Mouse (Mus musculus): ENCODE measurements at regions not wholly inside any gene's neighbourhood (a gene's known extent, or its start where the extent isn't known, plus 50 kb on each side); places are given as distances from the start of the nearest gene placed in this dataset.
A peak's percentile ranks its signal among the peaks of the same experiment; 100 is the strongest.

DNA sequence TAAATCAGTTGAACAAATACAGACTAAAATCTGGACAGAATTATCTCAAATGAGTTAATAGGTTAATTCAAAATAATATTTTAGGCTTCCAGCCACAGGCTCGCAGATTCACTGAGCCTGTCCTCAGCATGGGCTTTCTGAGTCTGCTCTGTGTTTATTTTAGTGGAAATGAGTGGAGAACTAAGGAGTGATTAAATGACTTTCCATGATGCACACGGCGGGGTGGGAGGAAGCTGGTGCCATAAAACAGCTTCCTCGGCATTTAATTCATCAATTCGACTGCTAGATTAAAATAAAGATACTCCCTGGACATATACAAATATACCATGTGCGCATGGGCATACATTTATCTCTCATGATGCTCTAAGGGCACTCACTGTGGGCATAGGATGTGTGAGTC is 104.4 kb upstream of the Arglu1 start:
- Histone ChIP-seq H3K4me3 (no peak overlapping the region), H3K27ac (no peak overlapping the region)

GRCm38 (mm10) chr8:8779931-8780330 is 89.6 kb upstream of the Arglu1 start:
- no peak overlapping the region for H3K4me3 ChIP-seq
- no peak overlapping the region for H3K27ac ChIP-seq
- DNase-seq (ENCODE audit: low spot score in 2 of 2): no peak
- TF ChIP-seq CTCF (conservative IDR thresholded peaks at IDR 0.05): no peak

More for the DNA sequence above, 104.4 kb upstream of the Arglu1 start:
- TF ChIP-seq CTCF (conservative IDR thresholded peaks at IDR 0.05): no peak
- DNase-seq (ENCODE audit: low spot score in 2 of 2): no peak

GRCm38 (mm10) chr8:8774496-8775015 is 84.2 kb upstream of the Arglu1 start:
- no peak for TF ChIP-seq CTCF (conservative IDR thresholded peaks at IDR 0.05)
- Histone ChIP-seq H3K27ac (no peak overlapping the region), H3K4me3 (no peak overlapping the region)
- DNase-seq (ENCODE audit: low spot score in 2 of 2): no peak

- TF ChIP-seq CTCF (conservative IDR thresholded peaks at IDR 0.05): no peak
- Histone ChIP-seq H3K4me3 (no peak overlapping the region), H3K27ac (no peak overlapping the region)
- DNase-seq (ENCODE audit: low spot score in 2 of 2): no peak
Measured at GRCm38 (mm10) chr8:8772424-8772823, 82.1 kb upstream of the Arglu1 start.

DNA sequence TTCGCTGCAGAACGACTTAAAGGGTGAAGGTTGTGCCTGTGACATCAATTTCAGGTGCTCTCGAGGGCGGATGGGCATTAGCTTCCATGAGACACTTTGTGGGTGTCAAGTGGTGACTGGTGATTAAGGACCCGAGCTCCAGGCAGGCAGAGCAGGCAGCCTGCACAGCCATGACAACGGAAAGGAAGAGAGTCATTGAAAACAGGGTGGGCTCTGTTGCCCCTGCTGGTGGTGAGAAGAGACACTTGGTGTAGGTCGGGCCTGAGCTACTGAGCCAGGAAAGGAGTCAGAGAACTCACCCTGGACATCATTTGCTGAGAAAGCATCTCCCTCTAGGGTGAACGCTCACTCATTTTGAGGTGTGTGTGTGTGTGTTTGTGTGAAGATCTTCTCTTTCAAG is 80.1 kb upstream of the Arglu1 start:
- TF ChIP-seq CTCF (conservative IDR thresholded peaks at IDR 0.05): peak; percentile 56
- no peak for DNase-seq (ENCODE audit: low spot score in 2 of 2)
- Histone ChIP-seq H3K4me3 (no peak overlapping the region), H3K27ac (no peak overlapping the region)

- Histone ChIP-seq H3K4me3 (no peak overlapping the region), H3K27ac (no peak overlapping the region)
- no peak for TF ChIP-seq CTCF (conservative IDR thresholded peaks at IDR 0.05)
- no peak for DNase-seq (ENCODE audit: low spot score in 2 of 2)
Measured at GRCm38 (mm10) chr8:8762354-8762753, 72.0 kb upstream of the Arglu1 start.

DNA sequence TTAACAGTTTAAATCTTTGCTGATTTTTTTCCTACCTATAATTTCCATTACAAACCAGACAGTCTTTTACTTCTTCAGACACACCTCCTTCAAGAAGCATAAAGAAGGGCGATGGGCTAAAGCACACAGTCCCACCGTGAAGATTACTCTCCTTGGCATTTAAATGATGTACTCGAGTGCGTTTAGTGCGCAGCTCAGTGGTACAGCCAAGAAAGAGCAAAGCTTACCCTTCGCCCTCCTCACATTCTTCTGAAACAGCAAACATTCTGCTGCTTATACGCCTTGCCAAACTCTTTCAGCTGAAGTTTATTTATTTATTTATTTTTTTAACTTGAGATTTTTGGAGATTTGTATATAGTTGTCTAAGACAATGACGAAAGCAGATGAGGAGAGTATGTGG is 68.0 kb upstream of the Arglu1 start:
- DNase-seq (ENCODE audit: low spot score in 2 of 2): no peak
- Histone ChIP-seq H3K4me3 (no peak overlapping the region), H3K27ac (no peak overlapping the region)
- no peak for TF ChIP-seq CTCF (conservative IDR thresholded peaks at IDR 0.05)

GRCm38 (mm10) chr8:8751208-8751607 is 60.9 kb upstream of the Arglu1 start:
- no peak for TF ChIP-seq CTCF (conservative IDR thresholded peaks at IDR 0.05)
- no peak overlapping the region for H3K4me3 ChIP-seq
- no peak overlapping the region for H3K27ac ChIP-seq
- no peak for DNase-seq (ENCODE audit: low spot score in 2 of 2)

- no peak overlapping the region for H3K27ac ChIP-seq
- no peak overlapping the region for H3K4me3 ChIP-seq
- no peak for DNase-seq (ENCODE audit: low spot score in 2 of 2)
- TF ChIP-seq CTCF (conservative IDR thresholded peaks at IDR 0.05): no peak
Measured at GRCm38 (mm10) chr8:8746691-8747090, 56.4 kb upstream of the Arglu1 start.

- DNase-seq (ENCODE audit: low spot score in 2 of 2): no peak
- H3K27ac ChIP-seq: no peak overlapping the region
- TF ChIP-seq CTCF (conservative IDR thresholded peaks at IDR 0.05): no peak
Measured at GRCm38 (mm10) chr8:8745615-8746285, 55.4 kb upstream of the Arglu1 start.

More at GRCm38 (mm10) chr8:8745615-8746285, 55.4 kb upstream of the Arglu1 start:
- H3K4me3 ChIP-seq: no peak overlapping the region
